Mouse (Mus musculus) lung, adult 2 months (tissue): Measurements from ENCODE around the gene Pcbp1.

Experiments used
- CTCF ChIP-seq: fragments of 200-500 bp; IDR thresholded peaks from 2 replicates; pipeline ENCODE4 v1.5.1; 2011; ENCODE audit warnings: mild to moderate bottlenecking, low read length, control low read depth; ENCODE audit not compliant: insufficient read depth
- POLR2A ChIP-seq: fragments of 200-500 bp; IDR thresholded peaks from 2 replicates; pipeline ENCODE4 v1.6.1; 2011; ENCODE audit warnings: low read depth, mild to moderate bottlenecking, control low read depth, low read length, borderline replicate concordance; ENCODE audit errors: extremely low read depth

DNA sequence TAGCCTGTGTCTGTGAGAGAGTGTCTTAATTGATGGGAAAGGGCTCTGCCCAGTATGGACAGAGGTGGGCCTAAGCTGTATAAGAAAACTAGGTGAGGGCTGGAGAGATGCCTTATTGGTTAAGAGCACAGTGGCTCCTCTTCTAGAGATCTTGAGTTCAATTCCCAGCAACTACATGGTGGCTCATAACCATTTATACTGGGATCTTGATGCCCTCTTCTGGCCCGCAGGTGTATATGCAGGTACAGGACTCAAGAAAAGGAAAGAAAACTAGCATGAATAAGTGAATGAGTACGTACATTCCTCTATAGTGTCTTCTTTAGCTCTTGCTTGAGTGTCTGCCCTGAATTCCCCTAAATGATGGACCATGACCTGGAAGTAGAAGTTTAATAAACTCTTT is 15.5 kb upstream of the Pcbp1 start:
- no peak for TF ChIP-seq POLR2A
- TF ChIP-seq CTCF = no peak
